Mouse (Mus musculus) heart, postnatal 0 days (tissue): ENCODE measurements around the gene Kcnk2. TPM values are rescaled to one million over a fixed set of nuclear protein-coding genes. Genes with fewer than 3 reads are reported as not detected.
A peak's percentile ranks its signal among the peaks of the same experiment; 100 is the strongest.

ENCODE experiments used
- ATAC-seq: fragments of 200-750 bp; cut with Nextera tagmentation; 2 replicates; pipeline ENCODE4 v1.8.0; 2017; ENCODE audit warnings: low read depth, moderate number of reproducible peaks, moderate library complexity; ENCODE audit not compliant: insufficient read depth
- DNase-seq: peaks from one replicate; pipeline ENCODE4 v3.0.0-alpha.2; 2016; ENCODE audit warnings: low spot score
- H3K27ac ChIP-seq: fragments of 300-500 bp; sonication (generic); 2 replicates; pipeline ENCODE4 v1.5.1; 2014; ENCODE audit warnings: low read depth, mild to moderate bottlenecking
- H3K27me3 ChIP-seq: fragments of 300-500 bp; sonication (generic); 2 replicates; pipeline ENCODE4 v1.6.1; 2014; ENCODE audit warnings: low read length, mixed read lengths; ENCODE audit not compliant: control insufficient read depth, insufficient read depth
- H3K36me3 ChIP-seq: fragments of 300-500 bp; sonication (generic); replicated peaks from 2 replicates; pipeline ENCODE4 v1.6.1; 2014; ENCODE audit warnings: low read length, mixed read lengths; ENCODE audit not compliant: control insufficient read depth, insufficient read depth
- H3K4me1 ChIP-seq: fragments of 300-500 bp; sonication (generic); 2 replicates; pipeline ENCODE4 v1.6.1; 2014; ENCODE audit warnings: antibody characterized with exemption; ENCODE audit not compliant: control insufficient read depth, insufficient read depth
- H3K4me2 ChIP-seq: fragments of 300-500 bp; sonication (generic); 2 replicates; pipeline ENCODE4 v1.6.1; 2014; ENCODE audit warnings: low read depth, mild to moderate bottlenecking, low read length, moderate library complexity
- H3K4me3 ChIP-seq: fragments of 300-500 bp; sonication (generic); 2 replicates; pipeline ENCODE4 v1.5.1; 2014; ENCODE audit warnings: low read depth, low read length
- H3K9ac ChIP-seq: fragments of 300-500 bp; sonication (generic); replicated peaks from 2 replicates; pipeline ENCODE4 v1.6.1; 2014; ENCODE audit warnings: low read depth, low read length, mixed read lengths
- H3K9me3 ChIP-seq: fragments of 300-500 bp; sonication (generic); replicated peaks from 2 replicates; pipeline ENCODE4 v1.6.1; 2016; ENCODE audit warnings: low read length; ENCODE audit not compliant: control insufficient read depth
- CTCF ChIP-seq: IDR thresholded peaks from 2 replicates; pipeline ENCODE4 v1.5.1; 2016; ENCODE audit warnings: antibody characterized with exemption, control low read depth, low read depth
- EP300 ChIP-seq: IDR thresholded peaks from 2 replicates; pipeline ENCODE4 v1.6.1; 2016; ENCODE audit warnings: antibody characterized with exemption, low read depth
- WGBS: fragments of 180-500 bp; shearing (Covaris S2); extraction: QIAGEN DNeasy Blood & Tissue Kit; methylation state at CpG from one replicate; pipeline ENCODE4 v1.1.7; 2014; 5-methylcytosine and 5-hydroxymethylcytosine counted together
- microRNA-seq: library from miRNA; unstranded; fragments of <30 nt; microRNA quantifications from one replicate; pipeline ENCODE4, GENCODE M21; 2016
- polyA plus RNA-seq: library from polyadenylated mRNA; unstranded; fragments of >200 nt; fragmentation: Nextera tagmentation; extraction: Ambion mirVana; gene quantifications from 2 replicates; pipeline ENCODE4 v1.2.1, GENCODE M21; 2015
- total RNA-seq: library from RNA; depleted of rRNA; stranded (reverse); fragments of >200 nt; gene quantifications from 2 replicates; pipeline ENCODE4 v1.2.3, GENCODE M21; 2014; ENCODE audit warnings: low replicate concordance

Kcnk2 gene
- total and polyA plus RNA-seq, 2 experiments from 2014 or later = 0.11 to 1.8 TPM

DNA sequence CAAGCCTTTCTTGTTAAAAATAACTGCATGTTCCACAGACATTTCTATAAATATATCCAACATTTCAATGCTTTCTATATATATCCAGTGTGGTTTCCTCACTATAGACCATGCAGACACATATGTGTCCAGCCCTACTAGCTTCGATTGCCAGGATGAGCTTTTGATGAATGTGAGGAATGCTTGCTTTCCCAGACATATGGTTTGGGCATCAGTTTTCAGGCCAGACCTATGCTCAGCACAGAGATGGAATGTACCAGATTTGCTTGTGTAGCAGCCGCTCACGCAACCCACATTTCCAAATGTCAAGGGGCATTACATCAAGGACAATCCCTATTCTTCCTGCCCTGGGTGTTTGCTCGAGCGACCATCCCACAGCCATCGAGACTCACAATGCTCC is 236.3 kb downstream of the Kcnk2 start:
- Histone ChIP-seq H3K4me2 (no peak overlapping the region), H3K9ac (no peak overlapping the region), H3K27me3 (no peaks in the 10 kb centered on the region), H3K4me1 (peaks cover 13% of the 10 kb centered on the region), H3K4me3 (no peak overlapping the region), H3K9me3 (no peaks in the 10 kb centered on the region), H3K36me3 (no peaks in the 10 kb centered on the region), H3K27ac (0 out of 2 replicates have a peak overlapping the region, but pooled peaks have one; percentile 27)
- DNase-seq (no peak), ATAC-seq (peak; percentile 17; the same call in 1 of the 2 replicates)
- 70% methylated on average over 6 of the region's 6 CpGs for WGBS
- no peak for TF ChIP-seq CTCF
- no peak for TF ChIP-seq EP300

DNA sequence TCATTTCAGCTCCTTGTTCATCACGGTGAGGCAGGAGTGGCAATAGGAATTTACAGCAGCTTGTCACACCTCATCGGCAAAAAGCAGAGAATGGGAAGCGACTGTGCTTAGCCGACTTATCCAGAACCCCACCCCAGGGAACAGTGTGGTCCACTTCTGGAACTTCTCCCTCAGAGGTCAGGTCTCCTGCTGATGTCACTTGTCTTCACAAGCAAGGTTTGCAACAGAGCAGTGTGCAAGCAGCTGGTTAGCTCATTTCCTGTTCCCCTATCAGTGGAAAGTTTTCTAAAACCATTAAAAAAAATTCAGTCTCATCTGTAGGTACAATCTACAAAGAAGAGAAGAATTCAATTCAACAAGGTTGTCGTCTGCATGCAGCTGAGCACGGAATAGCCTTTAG is 236.9 kb downstream of the Kcnk2 start:
- Histone ChIP-seq H3K4me1 (peaks cover 13% of the 10 kb centered on the region), H3K4me3 (no peak overlapping the region), H3K9ac (no peak overlapping the region), H3K27me3 (no peaks in the 10 kb centered on the region), H3K4me2 (no peak overlapping the region), H3K36me3 (no peaks in the 10 kb centered on the region), H3K27ac (peak overlapping the region; percentile 27; the same call in 1 of the 2 replicates), H3K9me3 (no peaks in the 10 kb centered on the region)
- DNase-seq = no peak
- 25% methylated on average over 6 of the region's 6 CpGs for WGBS
- ATAC-seq = peak; percentile 63; the same call in 1 of the 2 replicates
- TF ChIP-seq CTCF (no peak), EP300 (no peak)

DNA sequence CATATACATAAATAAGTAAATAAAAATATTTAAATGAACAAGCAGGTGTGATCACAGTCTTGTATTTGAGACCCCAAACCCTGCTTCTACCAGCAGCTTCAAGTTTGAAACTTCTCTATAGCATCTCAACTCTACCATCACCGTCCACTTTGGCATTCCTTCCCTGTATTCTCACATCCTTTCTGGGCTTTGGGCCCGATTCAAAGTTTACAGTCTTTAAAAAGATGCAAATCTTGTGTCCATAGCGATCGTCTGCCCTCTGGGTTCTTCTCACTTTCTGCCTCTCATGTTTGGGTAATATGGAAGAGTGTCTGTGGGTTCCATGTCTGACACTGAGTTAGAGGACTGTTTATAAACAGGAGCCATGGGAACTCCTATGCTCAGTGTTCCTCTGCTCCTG is 237.4 kb downstream of the Kcnk2 start:
- H3K9ac ChIP-seq = no peak overlapping the region
- TF ChIP-seq CTCF = no peak
- TF ChIP-seq EP300 = no peak
- H3K4me2 ChIP-seq = no peak overlapping the region
- H3K27me3 ChIP-seq = no peaks in the 10 kb centered on the region
- ATAC-seq (no peak), DNase-seq (no peak)
- no peak overlapping the region for H3K27ac ChIP-seq
- 62% methylated on average over 4 of the region's 4 CpGs for WGBS
- H3K4me1 ChIP-seq = peaks cover 13% of the 10 kb centered on the region
- H3K9me3 ChIP-seq = no peaks in the 10 kb centered on the region
- no peak overlapping the region for H3K4me3 ChIP-seq
- H3K36me3 ChIP-seq = no peaks in the 10 kb centered on the region

DNA sequence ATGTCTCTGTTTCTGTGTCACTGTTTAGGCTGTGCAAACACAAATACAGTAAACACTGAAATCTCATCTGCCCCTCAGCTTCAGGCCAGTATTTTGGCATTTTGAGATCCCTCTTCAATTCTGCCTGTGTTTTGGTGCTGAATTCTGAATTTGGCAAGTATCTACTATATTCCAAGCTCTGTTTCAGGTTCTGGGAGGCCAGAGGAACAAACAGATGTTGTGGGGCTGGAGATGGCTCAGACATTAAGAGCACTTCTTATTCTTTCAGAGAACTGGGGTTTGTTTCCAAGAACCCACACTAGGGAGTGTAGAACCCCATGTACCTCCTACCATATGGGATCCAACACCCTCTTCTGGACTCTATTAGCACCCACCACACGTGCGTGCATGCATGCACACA is 237.8 kb downstream of the Kcnk2 start:
- H3K4me3 ChIP-seq = no peak overlapping the region
- no peak overlapping the region for H3K27ac ChIP-seq
- DNase-seq = no peak
- H3K27me3 ChIP-seq = no peaks in the 10 kb centered on the region
- no peak overlapping the region for H3K9ac ChIP-seq
- no peaks in the 10 kb centered on the region for H3K9me3 ChIP-seq
- no peak overlapping the region for H3K4me2 ChIP-seq
- ATAC-seq = no peak
- no peaks in the 10 kb centered on the region for H3K36me3 ChIP-seq
- TF ChIP-seq CTCF = no peak
- no peak for TF ChIP-seq EP300
- 85% methylated on average over 2 of the region's 2 CpGs for WGBS
- peaks cover 13% of the 10 kb centered on the region for H3K4me1 ChIP-seq

Small RNAs within 50 kb of the gene (microRNA-seq; reads per million reads assigned to microRNA genes)
- gene Gm24092 = not detected
